Mouse (Mus musculus) ES-CJ7 (cell line): Measurements from ENCODE around the gene Sash1.
A peak's percentile ranks its signal among the peaks of the same experiment; 100 is the strongest.

ENCODE experiments used
- DNase-seq: peaks from one replicate; pipeline ENCODE4 v3.0.0; 2011; ENCODE audit warnings: low read depth, low spot score

Sash1 gene

GRCm38 (mm10) chr10:8685269-8685668, 200.6 kb downstream of the Sash1 start:
- DNase-seq: no peak

GRCm38 (mm10) chr10:8682900-8683299, 203.0 kb downstream of the Sash1 start:
- DNase-seq: peak; percentile 67

GRCm38 (mm10) chr10:8682341-8682740, 203.5 kb downstream of the Sash1 start:
- DNase-seq: no peak

GRCm38 (mm10) chr10:8676722-8677121, 209.1 kb downstream of the Sash1 start:
- no peak for DNase-seq
